Mouse (Mus musculus): ENCODE data around the gene Lrmda. TPM values are rescaled to one million over a fixed set of nuclear protein-coding genes. Genes with fewer than 3 reads are reported as not detected.
A peak's percentile ranks its signal among the peaks of the same experiment; 100 is the strongest.

Lrmda gene
- total RNA-seq, 2 experiments from 2014 or later: 2.6 to 2.9 TPM

DNA sequence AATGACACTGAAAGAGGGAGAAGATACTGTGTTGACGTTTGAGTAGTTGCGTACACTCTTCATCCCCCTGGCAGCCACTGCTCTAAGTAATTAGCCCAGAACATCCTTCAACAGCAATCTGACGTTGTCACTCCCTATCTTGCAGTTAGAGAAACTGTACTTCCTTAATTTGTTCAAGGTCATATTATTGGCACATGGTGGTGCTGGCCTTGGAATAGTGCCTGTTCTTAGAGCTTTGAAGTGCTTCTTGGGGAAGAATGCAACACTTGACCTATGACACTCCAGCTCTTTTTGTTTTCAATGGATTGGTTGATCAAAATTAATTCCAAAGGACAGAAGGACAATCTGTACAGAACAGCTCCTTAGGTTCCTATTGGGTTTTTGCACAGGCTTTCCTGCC lies 514.0 kb downstream of the Lrmda start:
- Histone ChIP-seq H3K4me3 (no peak overlapping the region), H3K27ac (no peak overlapping the region)
- intact Hi-C loops (cut with DNase I): no loop called here
- TF ChIP-seq CTCF (IDR thresholded peaks at IDR 0.05): no peak
- no peak for DNase-seq

DNA sequence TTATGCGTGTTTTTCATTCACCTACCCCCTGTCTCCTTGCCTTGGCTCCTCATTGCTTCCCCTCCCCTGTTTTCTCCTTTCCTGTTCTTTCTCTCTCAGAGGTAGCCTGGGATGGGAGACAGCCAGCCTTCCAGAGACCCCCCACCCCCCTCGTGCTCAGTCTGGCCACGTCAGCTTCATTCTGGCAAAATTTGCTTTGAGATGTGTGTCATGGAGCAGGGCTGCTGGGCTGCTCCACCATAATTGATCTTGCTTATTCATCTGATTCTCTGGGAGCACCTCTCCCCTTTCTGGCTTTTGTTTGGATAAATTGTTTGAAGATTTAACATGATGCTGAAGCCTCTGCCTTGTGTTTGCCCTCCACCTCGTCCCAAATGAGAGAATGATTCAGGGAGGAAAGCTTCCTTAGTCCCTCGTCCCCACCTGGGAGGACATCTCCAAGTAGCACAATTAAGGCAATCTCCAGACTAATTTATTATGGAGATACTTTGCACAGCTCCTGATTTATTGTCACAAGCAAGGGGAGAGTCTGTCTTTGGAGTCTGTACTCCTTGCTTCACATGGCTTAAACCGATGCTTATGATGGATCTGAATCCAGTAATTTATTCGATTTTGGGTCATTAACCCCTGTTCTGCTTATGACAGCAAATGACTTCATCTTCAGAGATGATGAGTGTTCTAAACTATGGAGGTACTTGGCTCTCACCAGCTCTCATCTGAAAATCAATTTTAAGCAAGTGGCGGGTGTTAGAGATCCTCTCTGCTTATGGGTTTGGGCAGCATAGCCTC lies 526.6 kb downstream of the Lrmda start:
- no peak for TF ChIP-seq CTCF (IDR thresholded peaks at IDR 0.05)
- intact Hi-C loops (cut with DNase I): no loop called here
- H3K27ac ChIP-seq: no peak overlapping the region
- no peak overlapping the region for H3K4me3 ChIP-seq
- DNase-seq: no peak

DNA sequence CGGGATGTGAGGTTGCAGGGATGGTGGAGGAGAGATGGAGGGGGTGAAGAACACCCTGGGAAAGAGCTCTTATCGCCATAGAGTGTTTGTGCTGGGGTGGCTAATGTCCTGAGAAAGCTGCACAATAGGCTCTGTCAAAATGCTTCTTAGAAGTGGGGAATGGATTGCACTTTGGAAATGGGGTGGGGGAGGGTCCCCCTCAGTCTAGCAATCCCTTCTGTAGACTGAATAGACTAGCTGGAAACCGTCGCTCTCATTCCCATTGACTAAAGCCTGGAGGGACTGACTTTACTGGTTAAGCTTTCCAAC lies 527.1 kb downstream of the Lrmda start:
- no peak for TF ChIP-seq CTCF (IDR thresholded peaks at IDR 0.05)
- intact Hi-C loops (cut with DNase I): no loop called here
- H3K4me3 ChIP-seq: no peak overlapping the region
- no peak for DNase-seq
- no peak overlapping the region for H3K27ac ChIP-seq

DNA sequence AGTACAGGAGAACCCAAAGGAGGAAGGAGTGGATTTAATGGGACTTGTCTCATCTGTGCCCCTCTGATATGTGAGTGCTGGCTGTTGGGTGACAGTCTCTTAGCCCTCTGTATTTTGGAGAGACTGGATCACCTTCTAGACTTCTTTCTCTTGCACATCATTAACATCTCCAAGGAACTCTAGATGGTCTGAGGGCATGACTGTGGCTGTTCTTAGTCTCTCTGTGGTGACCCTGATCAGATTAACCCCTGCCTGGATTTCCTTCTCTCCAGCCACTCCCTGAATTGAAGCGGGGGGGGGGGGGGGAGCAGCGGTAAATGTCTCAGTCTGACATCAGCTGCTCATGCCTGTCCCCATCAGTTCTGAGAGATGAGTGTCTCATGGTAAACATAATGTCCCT lies 528.8 kb downstream of the Lrmda start:
- H3K4me3 ChIP-seq: no peak overlapping the region
- no peak for DNase-seq
- TF ChIP-seq CTCF (IDR thresholded peaks at IDR 0.05): no peak
- intact Hi-C loops (cut with DNase I): no loop called here
- no peak overlapping the region for H3K27ac ChIP-seq

DNA sequence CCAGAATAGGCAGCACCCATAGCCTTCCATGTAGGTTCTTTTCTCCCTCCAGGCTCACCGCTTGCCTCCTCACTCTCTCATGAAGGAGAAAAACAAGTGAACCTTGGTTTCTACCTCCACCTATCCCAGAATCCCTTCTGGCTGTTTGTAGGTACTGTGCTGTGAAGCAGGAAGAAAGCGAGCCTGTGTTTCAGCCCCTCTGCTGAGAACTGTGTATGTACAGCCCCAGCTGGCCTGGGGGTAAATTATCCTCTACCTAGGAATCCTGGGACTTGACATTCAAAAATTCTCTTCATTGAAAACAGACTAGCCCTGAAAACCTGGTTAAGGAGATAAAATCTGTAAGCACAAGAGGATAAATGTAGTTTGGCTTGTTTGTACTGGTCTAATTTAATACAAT lies 529.7 kb downstream of the Lrmda start:
- intact Hi-C loops (cut with DNase I): no loop called here
- H3K27ac ChIP-seq: no peak overlapping the region
- TF ChIP-seq CTCF (IDR thresholded peaks at IDR 0.05): no peak
- DNase-seq: no peak
- H3K4me3 ChIP-seq: no peak overlapping the region

DNA sequence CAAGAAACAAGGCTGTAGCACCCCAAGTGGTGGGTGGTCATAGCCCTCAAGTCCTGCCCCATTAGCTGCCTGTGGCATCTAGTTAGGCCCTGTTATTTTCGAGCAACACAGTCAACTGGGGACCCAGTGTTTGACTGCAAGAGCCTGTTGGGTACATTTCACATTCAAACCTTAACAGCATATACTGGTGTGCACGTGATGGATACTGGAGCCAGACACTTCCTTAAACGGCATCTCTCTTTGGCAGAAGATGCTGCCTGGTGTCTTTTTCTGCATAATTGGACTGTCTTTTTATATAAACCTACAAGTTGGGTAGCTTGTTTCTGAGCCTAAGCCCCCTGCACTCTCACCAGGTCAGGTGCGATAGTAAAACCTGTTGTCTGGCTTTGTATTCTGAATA lies 532.8 kb downstream of the Lrmda start:
- no peak overlapping the region for H3K27ac ChIP-seq
- no peak overlapping the region for H3K4me3 ChIP-seq
- no peak for DNase-seq
- TF ChIP-seq CTCF (IDR thresholded peaks at IDR 0.05): no peak
- intact Hi-C loops (cut with DNase I): loop anchor here (10.0 kb wide), 1 partner anchor 258 kb away; no protein-coding TSS in a partner anchor

DNA sequence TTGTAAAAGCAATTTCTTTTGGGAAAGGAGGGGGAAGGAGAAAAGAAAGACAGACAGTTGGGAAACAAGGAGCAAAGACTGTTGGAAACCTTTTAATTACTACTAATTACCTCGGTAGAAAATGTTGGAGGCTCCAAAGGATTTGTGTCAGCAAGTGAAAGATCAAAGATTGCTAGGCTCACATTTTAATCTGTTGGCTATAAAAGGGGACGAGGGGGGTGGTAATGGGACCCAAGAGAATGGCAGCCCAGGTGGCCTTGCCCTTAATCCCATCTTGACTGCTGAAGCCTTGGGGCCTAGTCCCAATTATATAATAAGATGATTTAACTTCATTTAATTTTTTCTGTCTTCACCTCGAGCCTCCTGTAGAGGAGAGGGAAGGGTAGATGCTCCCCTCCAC lies 533.3 kb downstream of the Lrmda start:
- TF ChIP-seq CTCF (IDR thresholded peaks at IDR 0.05): no peak
- no peak overlapping the region for H3K27ac ChIP-seq
- intact Hi-C loops (cut with DNase I): loop anchor here (10.0 kb wide), 1 partner anchor 258 kb away; no protein-coding TSS in a partner anchor
- H3K4me3 ChIP-seq: no peak overlapping the region
- DNase-seq: no peak

DNA sequence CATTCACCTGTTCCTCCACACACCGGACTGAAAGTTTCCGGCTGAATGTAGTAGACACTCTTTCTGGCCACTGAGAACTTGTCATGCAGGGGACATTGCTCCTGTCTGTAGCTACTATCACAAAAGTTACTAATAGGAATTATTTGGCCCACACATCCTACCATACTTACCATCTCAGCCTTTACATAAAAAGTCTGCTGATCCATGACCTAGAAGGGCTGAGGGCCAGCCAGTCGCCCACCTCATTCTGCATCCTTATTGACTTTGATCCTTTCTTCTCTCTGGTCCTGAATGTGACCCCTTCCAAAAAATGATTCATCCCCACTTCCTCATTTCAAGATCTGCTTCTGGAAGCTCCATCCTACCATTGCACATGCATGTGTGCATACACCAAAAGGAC lies 534.2 kb downstream of the Lrmda start:
- Histone ChIP-seq H3K27ac (no peak overlapping the region), H3K4me3 (no peak overlapping the region)
- TF ChIP-seq CTCF (IDR thresholded peaks at IDR 0.05): no peak
- no peak for DNase-seq
- intact Hi-C loops (cut with DNase I): loop anchor here (10.0 kb wide), 1 partner anchor 259 kb away; no protein-coding TSS in a partner anchor

DNA sequence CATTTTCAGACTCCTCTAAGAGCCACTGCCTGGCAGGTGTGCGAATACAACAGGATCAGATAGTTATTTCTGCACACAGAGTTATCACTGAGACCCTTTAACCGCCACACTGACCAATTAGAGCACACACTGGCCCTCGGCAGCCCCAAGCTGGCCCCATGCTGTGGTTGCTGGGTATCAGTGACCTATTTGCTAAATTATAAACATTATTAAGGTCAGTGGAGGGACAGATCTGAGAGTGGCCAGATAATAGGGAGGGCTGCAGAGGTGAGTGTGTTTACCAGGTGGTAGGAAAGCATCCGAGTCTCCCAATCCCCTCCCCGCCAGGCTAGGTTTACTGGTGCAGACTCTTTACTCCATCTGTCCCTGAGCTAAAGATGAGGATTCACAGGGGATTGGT lies 553.0 kb downstream of the Lrmda start:
- H3K4me3 ChIP-seq: no peak overlapping the region
- no peak for DNase-seq
- intact Hi-C loops (cut with DNase I): loop anchor here (10.0 kb wide), 3 partner anchors 212 to 832 kb away; no protein-coding TSS in a partner anchor
- no peak overlapping the region for H3K27ac ChIP-seq
- no peak for TF ChIP-seq CTCF (IDR thresholded peaks at IDR 0.05)

DNA sequence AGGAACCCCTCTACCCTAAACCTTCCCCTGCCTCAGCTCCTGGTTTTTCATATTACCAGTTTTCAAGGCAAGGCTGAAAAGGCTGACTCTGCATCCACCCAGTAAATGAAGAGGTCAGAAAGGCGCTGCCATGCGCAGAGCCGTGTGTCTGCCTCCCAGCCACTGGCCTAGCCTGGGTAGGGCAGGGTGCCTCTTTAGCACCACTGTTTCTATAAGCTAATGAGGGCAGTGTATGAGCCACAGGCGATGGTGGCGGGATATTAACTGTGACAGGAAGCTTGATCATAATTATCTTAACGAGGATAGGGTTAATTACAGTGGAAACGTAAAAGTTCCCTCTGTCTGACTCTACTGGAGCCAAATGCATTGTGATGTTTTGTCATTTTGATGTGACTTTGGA lies 554.1 kb downstream of the Lrmda start:
- intact Hi-C loops (cut with DNase I): loop anchor here (10.0 kb wide), 3 partner anchors 211 to 831 kb away; no protein-coding TSS in a partner anchor
- no peak for DNase-seq
- no peak for TF ChIP-seq CTCF (IDR thresholded peaks at IDR 0.05)
- H3K4me3 ChIP-seq: no peak overlapping the region
- no peak overlapping the region for H3K27ac ChIP-seq

DNA sequence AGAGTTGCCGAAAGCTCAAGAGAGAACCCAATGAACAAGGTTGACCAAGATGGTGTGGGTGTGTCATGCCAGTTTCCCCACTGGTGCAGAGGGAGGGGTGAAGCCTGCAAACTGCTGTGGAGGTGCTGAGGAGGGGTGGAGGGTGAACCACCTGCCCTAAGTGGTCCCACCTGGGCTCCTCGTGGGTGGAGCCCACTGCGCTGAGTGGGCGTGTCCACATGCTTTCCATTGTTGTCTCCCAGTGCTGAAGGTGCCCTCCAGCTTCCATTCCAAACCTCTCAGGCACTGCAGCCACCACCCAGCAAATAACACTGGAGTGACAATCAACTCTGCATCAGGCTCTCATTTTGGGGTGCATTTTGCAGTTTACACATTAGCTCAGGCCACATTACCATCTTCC lies 554.5 kb downstream of the Lrmda start:
- H3K27ac ChIP-seq: no peak overlapping the region
- no peak for TF ChIP-seq CTCF (IDR thresholded peaks at IDR 0.05)
- intact Hi-C loops (cut with DNase I): loop anchor here (10.0 kb wide), 3 partner anchors 211 to 831 kb away; no protein-coding TSS in a partner anchor
- DNase-seq: no peak
- H3K4me3 ChIP-seq: no peak overlapping the region

DNA sequence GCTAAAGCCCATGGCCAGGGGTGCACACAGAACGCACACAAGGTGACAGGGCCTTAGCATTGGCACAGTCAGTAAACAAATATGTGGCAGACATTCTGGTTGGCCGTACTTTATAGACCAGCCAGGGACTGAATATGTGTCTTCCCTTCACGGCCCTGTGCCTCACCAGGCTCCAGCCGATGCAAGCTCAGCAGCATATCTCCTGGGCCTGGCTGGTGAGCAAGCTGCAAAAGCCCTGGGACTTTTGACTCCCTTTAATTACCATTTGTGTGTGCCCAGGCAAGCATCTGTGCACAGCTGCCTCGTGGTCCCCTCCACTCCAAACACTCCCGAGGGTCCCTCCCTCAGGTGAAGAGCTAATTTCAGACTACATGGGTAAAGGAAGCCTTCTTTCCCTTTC lies 556.9 kb downstream of the Lrmda start:
- intact Hi-C loops (cut with DNase I): loop anchor here (5.0 to 10.0 kb wide), 4 partner anchors 208 to 828 kb away; no protein-coding TSS in a partner anchor
- Histone ChIP-seq H3K4me3 (no peak overlapping the region), H3K27ac (no peak overlapping the region)
- no peak for DNase-seq
- no peak for TF ChIP-seq CTCF (IDR thresholded peaks at IDR 0.05)

DNA sequence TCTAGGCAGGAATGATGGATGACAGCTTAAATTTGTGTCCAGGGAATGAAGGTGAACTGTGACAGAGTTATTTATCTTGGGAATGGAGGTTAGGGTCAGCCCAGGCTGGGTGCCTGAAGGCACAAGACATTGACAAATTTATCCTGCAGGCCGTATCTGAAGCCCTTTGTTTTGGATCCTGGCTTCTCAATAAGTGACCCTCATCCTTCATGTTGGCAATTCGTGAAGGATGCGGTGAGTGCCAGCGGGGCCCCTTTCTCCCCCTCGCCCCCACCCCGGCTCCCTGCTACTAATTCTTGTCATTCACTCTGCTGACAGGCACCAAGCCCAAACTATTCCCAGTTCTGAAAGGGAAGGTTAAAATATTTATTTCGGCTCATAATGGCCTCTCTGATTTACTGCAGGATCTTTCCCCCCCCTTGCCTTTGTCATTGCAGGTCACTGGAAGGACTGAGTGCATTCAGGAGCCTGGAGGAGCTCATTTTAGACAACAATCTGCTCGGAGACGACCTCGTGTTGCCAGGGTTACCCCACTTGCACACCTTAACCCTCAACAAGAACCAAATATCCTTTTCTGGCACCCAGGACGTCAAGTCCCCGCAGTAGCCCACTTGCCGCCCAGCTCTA lies 558.0 kb downstream of the Lrmda start:
- DNase-seq: no peak
- H3K27ac ChIP-seq: peak overlapping the region; percentile 61; the same call in 1 of the 2 replicates
- no peak for TF ChIP-seq CTCF (IDR thresholded peaks at IDR 0.05)
- intact Hi-C loops (cut with DNase I): loop anchor here (1.0 to 10.0 kb wide), 5 partner anchors 207 to 827 kb away; no protein-coding TSS in a partner anchor
- H3K4me3 ChIP-seq: peak overlapping the region; percentile 50

All from gastrocnemius, adult 2 months (tissue).